Mouse (Mus musculus) T-helper 1 cell (primary cell): ENCODE measurements around the gene 4932438H23Rik.

Experiments used
- in situ Hi-C: fragments of 300-600 bp; cut with MboI, MseI; formaldehyde crosslinking; loops from one replicate; pipeline ENCODE4 v1.15.1; 2025; ENCODE audit warnings: high pct_unique_total_duplicates

Gene 4932438H23Rik

DNA sequence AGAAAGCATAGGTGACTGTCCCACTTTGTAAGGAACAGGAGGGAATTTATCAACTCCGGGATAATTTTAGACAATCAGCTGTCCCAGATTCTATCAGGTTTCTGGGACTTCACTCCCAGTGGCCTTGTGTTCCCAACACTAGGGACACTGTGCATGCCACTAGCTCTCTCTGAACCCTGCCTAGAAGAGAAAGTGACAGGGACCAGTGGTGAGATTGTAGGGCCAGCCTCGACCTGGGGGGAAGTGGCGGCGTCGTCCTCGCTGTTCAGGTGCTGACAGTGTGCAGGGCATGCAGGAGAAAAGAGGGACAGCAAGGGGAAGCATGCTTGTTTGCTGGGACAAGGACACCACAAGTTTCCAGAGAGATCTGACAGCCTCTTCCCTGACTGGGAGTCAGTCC lies 37.2 kb downstream of the 4932438H23Rik start:
- in situ Hi-C loops: no loop called here

DNA sequence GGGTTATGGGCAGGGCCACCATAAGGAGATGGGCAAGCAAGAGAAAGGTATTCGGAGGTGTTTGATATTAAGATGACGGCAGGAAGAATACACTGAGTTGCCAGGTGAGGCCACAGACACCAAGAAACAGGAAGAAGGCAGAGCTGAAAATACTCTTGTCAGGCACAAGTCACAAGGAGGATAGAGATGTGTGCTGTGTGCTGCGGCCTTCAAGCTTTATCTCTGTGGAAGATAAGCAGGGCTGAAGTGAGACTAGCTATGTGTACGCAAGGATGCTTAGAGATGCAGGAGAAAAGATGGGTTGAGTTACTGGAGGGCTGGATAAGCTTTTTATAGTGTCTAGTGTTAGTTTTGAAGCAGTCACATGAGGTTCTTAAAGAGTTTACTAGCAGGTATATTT lies 37.7 kb downstream of the 4932438H23Rik start:
- in situ Hi-C loops: no loop called here

DNA sequence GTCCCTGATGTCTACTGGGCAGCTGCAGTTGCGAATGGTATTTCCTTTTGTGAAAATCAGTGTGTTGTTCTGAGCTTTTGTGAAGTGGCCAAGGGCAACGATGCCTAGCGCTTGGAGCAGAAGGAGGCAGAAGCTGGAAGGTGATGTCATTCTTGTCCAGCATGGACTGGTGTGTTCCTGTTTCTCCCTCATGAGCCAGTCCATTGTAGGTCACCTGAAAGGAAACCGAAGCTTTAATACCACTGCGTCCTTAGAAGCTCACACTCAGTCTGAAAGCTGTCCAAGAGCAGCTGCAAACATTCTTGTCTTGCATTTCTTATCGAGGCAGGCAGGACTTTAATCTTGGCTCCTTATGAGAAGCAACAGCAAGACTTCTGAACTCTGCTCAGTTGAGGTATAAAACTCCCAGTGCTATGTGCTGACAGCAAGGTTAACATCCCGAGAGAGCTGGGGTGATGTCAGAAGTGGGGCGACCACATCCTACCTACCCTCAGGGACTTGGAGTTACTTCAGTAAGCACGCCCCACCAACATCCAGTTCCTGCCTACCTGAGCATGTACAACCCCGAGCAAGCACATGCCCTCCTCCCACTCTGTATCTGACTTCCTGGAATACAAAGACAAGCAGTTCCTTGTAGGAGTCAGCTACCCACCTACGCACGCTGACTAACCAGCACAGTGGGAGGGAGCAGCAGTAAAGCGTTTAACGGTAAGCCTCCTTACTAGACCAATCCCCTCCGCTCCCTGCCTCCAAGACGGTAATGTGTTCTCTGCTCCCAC lies 38.7 kb downstream of the 4932438H23Rik start:
- in situ Hi-C loops: no loop called here

DNA sequence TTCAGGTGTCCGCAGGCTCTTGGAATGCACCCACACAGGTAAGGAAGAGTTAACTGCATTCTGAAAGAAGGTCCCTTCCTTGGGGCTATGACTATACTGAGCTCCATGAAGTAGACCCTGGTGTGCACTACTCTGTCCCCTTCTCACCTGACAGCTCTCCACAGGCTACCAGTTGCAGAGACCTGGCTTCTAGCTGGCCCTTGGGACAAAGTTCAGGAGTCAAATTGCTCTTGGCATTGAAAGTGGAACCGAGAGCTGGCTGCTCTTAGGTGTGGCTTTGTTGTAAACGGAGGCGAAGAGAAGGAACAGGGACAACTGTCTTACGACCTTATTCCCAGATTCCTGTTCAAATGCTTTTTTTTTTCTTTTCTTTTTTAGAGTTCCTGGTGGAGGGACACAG lies 39.8 kb downstream of the 4932438H23Rik start:
- in situ Hi-C loops: no loop called here

DNA sequence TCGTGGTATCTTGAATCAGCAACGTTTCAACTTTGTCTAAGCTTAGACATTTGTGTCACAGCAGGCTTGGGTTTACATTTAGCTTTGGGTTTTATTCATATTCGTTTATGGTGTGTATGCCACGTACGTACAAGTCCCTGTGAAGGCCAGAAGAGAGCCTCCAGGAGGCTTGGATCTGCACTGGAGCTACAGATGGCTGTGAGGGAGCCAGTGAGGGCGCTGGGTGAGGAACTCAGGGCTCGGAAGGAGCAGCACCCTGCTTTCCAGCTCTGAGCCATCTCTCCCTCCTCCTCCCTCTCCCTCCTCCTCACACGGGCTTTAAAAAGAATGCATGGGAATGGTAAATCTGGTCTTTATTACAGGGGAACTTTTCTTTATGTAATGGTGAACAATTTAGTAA lies 41.3 kb downstream of the 4932438H23Rik start:
- in situ Hi-C loops: no loop called here

DNA sequence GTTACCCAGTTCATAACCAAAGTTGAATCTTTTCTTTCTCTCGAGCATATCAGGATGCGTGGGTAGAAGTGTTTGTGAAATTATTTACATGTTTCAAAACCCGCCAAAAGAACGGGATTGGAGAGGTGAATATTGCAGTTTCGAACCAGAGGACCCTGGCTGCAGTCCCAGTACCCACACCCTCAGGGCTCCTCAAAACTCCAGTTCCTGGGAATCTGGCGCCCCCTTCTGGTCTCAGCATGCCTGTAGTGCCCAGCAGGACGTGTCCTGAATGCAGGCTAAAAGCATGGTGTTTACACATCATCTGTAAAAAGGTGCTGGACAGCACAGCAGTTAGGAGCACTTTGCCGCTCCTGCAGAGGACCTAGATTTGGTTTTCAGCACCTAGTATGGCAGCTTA lies 49.4 kb downstream of the 4932438H23Rik start:
- in situ Hi-C loops: no loop called here

DNA sequence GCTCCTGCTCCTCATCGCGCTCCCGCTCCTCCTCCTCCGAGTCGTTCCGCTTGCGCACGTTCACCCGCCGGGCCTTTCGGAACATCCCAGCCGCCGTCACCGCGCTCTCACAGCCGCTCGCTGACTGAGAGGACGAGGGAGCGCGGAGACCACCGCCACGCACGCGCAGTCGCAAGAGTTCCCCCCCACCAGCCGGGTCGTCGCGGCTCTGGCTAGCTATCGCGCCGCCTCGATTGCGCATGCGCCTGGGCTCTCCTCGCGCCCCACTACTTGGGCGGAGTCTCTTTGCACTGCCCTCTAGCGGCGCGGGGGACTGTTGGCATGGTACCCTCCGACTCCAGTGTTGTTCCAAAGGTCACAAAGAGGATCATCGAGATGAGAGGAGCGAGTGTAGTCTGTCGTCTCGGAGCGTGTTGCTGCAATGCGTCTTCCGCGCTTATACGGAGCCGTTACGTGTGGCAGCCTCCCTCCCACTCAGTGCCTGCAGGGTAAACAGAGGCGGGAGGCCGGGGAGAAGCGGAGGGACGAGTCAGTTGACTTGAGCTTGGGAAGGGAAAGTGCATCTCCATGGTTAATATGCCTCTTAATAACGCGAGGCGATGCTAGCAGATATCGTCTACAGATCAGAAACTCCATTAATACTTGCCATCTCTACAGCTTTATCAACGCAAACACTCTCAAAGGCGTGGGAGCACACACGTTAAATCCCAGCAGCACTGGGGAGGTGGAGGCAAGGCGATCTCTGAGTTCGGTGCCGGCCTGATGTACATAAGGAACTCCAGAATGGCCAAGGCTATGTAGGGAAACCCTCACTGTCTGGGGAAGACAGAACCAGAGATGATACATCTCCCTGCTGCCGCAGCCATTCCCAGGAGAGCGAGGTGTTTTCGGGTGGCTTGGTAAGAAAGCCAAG lies 50.4 kb downstream of the 4932438H23Rik start, which contains the start of gene Paxbp1:
TSS of gene Paxbp1 (minus strand) at position 274 of the 913 bp plus-strand sequence.
- in situ Hi-C loops: no loop called here

DNA sequence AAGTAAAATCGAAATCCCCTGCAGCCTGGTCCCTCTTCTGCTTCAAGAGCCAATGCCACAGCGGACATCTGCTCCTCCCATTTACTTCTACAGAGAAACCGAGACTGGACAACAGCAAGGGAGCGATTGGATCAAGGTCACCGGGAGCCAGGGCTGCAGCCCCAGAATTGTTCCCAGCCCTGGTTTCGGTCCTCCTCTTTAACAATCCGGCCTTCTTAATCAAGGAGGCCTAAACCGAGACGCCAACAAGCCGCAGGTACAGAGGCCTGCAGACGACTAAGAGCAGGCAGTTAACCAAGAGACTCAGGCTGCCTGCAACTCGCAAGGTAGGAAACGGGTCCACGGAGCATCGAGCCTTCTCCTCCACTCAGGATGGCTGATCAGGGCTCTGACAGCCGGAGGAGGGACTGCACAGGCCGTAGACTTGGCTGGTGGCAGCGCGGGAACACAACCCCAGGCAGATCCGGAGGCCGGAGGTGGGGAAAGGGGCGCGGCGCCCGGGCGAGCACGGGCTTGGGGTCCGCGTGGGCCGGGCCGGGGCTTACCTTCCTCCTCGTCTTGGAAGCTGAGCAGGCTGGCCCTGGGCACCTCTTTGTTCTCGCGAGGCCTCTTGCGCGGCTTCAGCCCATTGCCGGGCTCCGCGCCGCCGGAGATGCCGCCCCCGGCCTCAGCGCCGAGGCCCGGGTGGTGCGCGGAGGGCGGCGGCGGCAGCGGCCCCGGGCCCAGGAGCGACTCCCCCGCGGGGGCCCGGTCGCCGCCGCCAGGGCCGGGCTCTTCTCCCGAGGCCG lies 51.3 kb downstream of the 4932438H23Rik start:
- in situ Hi-C loops: no loop called here

DNA sequence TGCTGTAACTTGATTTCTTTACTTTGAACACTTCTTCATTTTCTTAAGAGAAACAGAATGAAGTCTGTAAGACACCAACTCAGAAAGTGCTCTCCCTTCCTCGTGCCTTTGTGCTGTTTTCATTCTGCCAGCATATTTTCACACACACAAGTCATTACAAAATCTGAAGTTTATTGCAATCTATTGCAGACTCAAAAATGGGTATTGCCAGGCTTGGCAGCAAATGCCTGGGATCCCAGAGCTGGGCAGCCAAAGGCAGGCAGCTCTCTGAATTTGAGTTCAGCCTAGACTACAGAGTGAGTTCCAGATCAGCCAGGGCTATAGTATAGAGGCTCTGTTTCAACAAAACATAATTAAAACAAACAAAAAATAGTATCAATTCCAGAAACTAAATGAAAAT lies 52.3 kb downstream of the 4932438H23Rik start:
- in situ Hi-C loops: no loop called here

DNA sequence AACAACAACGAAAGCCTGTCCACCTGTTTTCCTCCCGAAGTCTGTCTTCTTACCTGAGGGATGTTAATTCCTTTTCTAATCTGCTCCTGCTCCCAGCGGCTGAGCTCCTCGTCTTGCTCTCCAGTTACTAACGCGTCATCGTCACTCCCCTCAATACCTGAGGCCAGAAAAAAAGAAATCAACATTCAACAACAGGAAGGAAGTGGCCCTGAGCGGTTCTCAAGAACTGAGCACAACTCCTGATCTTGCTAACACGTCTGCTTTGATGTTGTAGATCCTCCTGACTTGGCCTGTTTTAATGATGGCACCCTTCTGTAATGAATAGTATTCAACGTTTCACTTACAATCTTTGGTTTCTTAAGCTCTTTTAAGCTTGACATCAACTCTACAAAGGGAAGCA lies 59.1 kb downstream of the 4932438H23Rik start:
- in situ Hi-C loops: no loop called here

DNA sequence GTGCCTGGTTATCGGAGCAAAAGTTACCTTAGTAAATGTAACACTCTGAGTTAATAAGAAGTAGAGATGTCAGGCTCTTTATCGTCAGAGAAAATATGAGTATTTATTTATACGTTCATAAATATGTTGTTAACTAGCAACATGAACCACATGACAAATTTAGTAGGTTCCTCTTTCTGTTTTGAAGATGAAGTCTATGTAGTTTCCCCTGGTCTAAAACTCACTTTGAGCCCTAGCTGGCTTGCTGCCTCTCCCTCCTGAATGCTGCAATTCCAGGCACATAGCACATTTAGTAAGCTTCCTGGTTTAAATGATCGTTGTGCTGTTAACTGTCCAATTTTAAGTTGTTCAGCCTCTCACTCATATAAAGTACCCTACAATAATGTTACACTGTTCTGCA lies 64.2 kb downstream of the 4932438H23Rik start:
- in situ Hi-C loops: no loop called here

DNA sequence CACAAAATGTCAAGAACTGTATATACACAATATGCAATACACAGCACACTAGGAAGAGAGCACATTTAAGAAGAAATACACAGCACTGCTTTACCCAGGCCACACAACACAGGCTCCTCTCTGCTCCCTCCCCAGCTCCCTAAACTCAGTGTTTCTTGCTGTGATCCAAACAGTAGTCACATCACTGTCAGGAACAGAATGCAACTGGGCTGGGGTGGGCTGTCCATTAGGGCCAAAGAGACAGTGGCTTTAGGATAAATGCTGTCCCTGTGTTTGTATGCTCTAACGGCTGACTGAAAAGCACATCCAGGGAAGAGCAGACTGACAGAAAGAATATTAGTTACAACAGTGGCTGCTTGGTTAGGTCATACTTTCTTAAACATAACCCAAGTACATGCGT lies 65.0 kb downstream of the 4932438H23Rik start:
- in situ Hi-C loops: no loop called here

DNA sequence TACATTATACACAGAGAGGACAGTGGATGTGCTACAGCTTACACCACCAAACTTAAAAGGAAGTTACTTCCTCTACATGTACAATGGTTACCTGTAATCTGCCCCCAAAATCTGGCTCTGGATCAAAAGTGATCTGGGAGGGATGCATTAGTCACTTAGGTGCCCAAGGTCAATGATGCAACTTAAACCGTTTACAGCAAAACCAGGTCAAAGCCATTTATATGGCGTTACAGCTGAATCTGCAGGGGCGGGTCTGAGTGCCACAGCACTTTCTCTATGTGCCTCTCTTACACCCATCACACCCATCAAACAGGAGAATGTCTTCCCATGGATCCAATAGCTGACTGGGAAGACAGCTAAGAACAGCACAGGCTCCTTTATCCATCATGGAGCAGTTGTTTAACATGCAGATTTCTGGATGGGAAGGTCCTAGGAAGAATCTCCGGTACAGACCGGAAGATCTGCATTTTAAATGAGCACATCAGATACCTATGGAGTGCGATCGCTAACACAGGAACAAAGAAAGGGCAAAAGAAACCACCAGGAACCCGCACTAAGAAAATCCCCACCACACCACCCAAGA lies 65.7 kb downstream of the 4932438H23Rik start:
- in situ Hi-C loops: no loop called here

DNA sequence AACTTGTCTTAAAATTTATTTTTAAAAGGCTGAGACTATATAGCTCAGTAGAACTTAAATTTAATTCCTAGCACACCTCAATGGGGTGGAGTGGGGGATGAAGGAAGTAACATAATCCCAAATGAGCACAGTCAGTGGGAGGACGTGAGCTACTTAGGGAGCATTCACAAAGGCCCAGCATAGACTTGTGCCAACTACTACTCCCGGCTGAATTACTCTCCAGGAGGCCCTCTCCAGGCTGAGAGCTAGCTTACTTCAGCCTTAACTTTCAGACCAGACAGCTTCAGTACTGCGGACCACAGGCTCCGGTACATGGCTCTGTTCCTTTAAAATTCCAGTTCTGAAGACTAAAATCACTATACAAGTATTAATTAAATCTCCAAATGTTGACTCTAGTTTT lies 68.6 kb downstream of the 4932438H23Rik start:
- in situ Hi-C loops: no loop called here

DNA sequence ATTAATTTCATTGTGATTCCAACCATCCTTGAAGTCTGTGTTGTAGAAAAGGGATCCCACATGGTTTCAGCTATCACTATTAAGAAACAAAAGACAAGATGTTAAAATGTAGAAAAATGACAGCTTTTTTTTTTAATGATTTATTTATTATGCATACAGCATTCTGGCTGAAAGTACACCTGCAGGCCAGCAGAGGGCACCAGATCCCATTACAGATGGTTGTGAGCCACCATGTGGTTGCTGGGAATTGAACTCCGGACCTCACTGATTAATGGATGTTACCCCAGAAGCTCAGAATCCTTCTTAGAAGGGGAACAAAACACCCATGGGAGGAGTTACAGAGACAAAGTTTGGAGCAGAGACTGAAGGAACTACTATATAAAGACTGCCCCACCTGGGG lies 71.5 kb downstream of the 4932438H23Rik start:
- in situ Hi-C loops: loop anchor here (5.0 kb wide), 1 partner anchor 86 kb away; the partner anchor contains the start of gene Cfap298

DNA sequence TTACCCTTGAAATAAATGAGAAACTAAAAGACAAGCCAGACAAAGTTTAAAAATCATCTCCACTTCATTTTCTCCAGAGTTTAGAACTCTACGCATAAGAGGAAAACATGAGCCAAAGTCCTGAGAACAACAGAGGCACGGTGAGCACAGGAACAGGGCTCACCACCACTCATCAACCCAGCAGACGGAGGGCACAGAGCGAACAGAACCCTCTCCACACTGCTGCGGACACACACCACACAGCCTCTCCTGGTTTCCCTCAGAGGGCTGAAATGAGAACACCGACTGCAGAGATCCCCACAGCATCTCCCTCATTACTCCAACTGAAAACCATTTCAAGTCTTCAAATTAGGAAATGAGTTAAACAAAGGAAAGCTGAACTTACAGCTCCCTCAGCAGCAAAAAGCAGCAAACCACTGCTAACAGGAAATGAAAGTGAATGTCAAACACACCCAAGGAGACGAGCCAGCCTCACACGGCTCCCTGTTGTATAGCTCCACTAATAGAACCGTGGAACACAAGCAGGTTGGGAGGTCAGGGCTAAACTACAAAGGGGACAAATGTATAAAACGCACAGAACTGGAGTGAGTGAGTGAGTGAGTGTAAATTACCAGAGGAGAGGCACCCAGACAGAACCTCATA lies 74.0 kb downstream of the 4932438H23Rik start:
- in situ Hi-C loops: loop anchor here (5.0 kb wide), 1 partner anchor 84 kb away; the partner anchor contains the start of gene Cfap298

DNA sequence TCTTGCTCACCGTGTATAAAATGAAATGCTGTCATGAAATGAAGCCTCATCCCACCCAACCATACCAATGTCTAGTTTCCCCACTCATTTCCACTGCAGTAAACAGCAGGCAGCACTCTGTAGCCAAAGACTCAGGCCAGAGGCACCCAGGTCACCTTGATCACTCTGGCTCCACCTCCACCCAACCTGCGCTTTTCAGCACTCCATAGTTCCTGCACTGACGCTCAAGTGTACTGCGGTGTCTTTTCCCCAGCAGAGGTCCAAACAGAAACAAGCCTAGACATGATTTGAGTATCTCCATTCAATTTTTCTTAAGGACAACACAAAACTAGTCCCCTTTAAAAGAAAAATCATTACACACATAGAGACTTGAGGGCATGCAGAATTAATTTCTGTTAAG lies 75.4 kb downstream of the 4932438H23Rik start:
- in situ Hi-C loops: loop anchor here (5.0 kb wide), 1 partner anchor 618 kb away; no protein-coding TSS in a partner anchor

DNA sequence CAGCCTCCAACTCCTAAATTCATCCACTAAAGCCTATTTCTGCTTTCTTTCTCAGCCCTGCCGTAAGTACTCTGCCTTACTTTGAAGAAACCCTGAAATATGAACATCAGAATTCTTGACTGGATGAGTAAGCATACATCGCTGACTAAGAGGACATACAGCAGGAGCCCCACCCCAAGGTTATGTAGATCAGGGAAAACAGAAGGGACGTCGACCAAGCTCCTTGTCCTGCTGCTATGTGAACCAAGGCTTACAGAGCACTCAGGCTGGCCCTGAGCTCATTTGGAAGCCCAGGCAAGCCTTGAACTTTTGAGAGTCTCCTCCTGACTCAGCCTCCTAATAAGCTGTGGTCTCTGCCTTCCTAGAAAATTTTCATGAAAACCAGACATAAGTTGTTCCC lies 79.2 kb downstream of the 4932438H23Rik start:
- in situ Hi-C loops: loop anchor here (5.0 kb wide), 1 partner anchor 622 kb away; no protein-coding TSS in a partner anchor

DNA sequence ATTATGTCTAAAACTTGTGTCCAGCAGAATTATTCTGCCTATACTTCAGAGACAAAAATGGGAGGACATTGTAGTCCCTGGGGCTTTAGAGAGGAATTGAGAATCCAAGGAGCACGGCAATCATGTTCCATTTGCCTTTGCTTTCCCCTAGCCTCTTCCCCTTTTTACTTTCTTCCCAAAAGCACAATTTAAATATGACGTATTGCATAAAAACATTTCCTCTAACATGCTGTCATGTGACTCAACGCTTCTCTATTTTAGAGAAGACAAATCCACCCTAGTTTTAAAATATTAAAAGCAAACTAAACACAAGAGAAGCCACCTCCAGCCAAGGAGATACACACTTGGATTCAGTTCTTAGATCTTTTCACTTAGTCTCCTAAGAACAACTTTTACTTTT lies 83.1 kb downstream of the 4932438H23Rik start:
- in situ Hi-C loops: no loop called here

DNA sequence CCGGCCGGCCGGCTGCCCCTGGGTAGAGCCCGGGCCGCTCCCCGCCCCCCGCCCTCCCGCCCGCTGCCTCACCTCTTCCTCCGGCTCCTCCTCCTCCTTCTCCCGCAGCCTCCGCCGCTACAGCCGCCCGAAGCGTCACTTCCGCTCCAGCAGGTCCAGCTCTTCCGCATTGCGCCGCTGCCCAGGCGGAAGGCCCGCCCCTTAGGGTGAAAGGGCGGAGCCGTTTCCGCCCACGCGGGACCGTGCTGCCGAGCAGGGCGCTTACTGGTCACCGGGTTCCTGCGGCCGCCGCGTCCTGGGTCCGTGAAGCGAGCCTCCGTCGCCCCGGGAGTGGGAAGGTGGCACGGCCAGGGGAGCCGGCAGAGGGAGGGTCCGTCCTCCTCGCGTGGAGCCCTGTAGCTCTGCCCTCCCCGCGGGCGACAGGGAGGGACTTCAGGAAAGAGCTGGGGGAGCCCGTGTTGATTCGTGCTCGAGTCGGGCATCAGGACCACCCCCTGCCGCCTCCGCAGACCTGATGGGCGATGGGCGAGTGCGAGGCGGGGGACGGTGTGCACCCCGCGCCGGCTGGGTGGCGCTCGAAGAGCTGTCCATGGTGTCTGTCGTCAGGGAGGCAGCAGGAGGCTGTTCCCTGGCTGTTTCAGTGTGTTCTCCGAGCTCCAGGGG lies 83.8 kb downstream of the 4932438H23Rik start, which contains the start of gene Synj1:
TSS of gene Synj1 (minus strand) at position 288 of the 663 bp plus-strand sequence.
- in situ Hi-C loops: no loop called here
